11 mouse cellular contexts compared by ENCODE assay signal in genomic region chr12:117699950-117700665, GRCm38 (mm10).
DNase-seq lines count a peak whose midpoint lies in the region; ATAC-seq lines count a peak whose summit lies in the region.
"Had no signal": no experiment of that assay in that cellular context is flagged by ENCODE, and none has a peak within 500 bp of the region (broad histone marks: within the 10 kb centered on the region; RNA-seq: fewer than 3 reads in every experiment).

No protein-coding gene starts in this region.

- H3K27me3 ChIP-seq in forebrain, embryonic 10.5 days (ENCODE audit: poor library complexity, severe bottlenecking) = no peaks in the 10 kb centered on the region
- no peaks in the 10 kb centered on the region for H3K27me3 ChIP-seq in forebrain, embryonic 14.5 days (replicated peaks; ENCODE audit: control insufficient read depth, insufficient read depth, low read length)
- H3K27me3 ChIP-seq in limb, embryonic 11.5 days (ENCODE audit: control insufficient read depth, insufficient read depth, low read length) = no peaks in the 10 kb centered on the region
- no peaks in the 10 kb centered on the region for H3K27me3 ChIP-seq in limb, embryonic 10.5 days (ENCODE audit: low read depth, poor library complexity, severe bottlenecking)

- DNase-seq in forebrain, embryonic 10.5 days (ENCODE audit: extremely low spot score, low spot score) = peak; percentile 12
- DNase-seq in forebrain, embryonic 14.5 days (ENCODE audit: low spot score) = no peak
- DNase-seq in limb, embryonic 11.5 days (ENCODE audit: low spot score) = peak; percentile 19
- DNase-seq in limb, embryonic 10.5 days (ENCODE audit: low spot score) = no peak
- DNase-seq in induced T-regulatory cell, adult 2 months (ENCODE audit: low read depth) = peak; percentile 20
- DNase-seq in cerebellum, postnatal 14 days = no peak
- DNase-seq in cerebellum, adult 11 months = no peak
- DNase-seq: adrenal gland, postnatal 14 days; kidney, postnatal 4 days; liver, postnatal 0 days had no signal

- ATAC-seq in forebrain, embryonic 14.5 days = no peak
- ATAC-seq in limb, embryonic 11.5 days (ENCODE audit: insufficient number of reproducible peaks, low FRiP score, low TSS enrichment, low read depth) = 0 out of 2 replicates have a peak, but pooled peaks have one; percentile 39
- peak; percentile 54 for ATAC-seq in activated CD4-positive, CD25-positive, alpha-beta regulatory T cell, adult 4 months
- ATAC-seq: liver, postnatal 0 days had no signal

- H3K4me3 ChIP-seq in forebrain, embryonic 10.5 days = no peak overlapping the region
- H3K4me3 ChIP-seq in forebrain, embryonic 14.5 days (ENCODE audit: low read depth, low read length) = no peak overlapping the region
- no peak overlapping the region for H3K4me3 ChIP-seq in limb, embryonic 11.5 days (ENCODE audit: low read depth, low read length)
- no peak overlapping the region for H3K4me3 ChIP-seq in limb, embryonic 10.5 days

- no peaks in the 10 kb centered on the region for H3K36me3 ChIP-seq in forebrain, embryonic 10.5 days (replicated peaks)
- H3K36me3 ChIP-seq in forebrain, embryonic 14.5 days (ENCODE audit: control insufficient read depth, insufficient read depth, low read length) = no peaks in the 10 kb centered on the region
- H3K36me3 ChIP-seq in limb, embryonic 11.5 days (ENCODE audit: control insufficient read depth, insufficient read depth, low read length) = no peaks in the 10 kb centered on the region
- no peaks in the 10 kb centered on the region for H3K36me3 ChIP-seq in limb, embryonic 10.5 days

- WGBS in forebrain, embryonic 10.5 days = 85% methylated on average over 3 of the region's 3 CpGs
- 81% methylated on average over 3 of the region's 3 CpGs for WGBS in forebrain, embryonic 14.5 days
- 84% methylated on average over 3 of the region's 3 CpGs for WGBS in limb, embryonic 11.5 days
- 84% methylated on average over 3 of the region's 3 CpGs for WGBS in limb, embryonic 10.5 days

- H3K9me3 ChIP-seq in forebrain, embryonic 10.5 days = no peaks in the 10 kb centered on the region
- H3K9me3 ChIP-seq in forebrain, embryonic 14.5 days (replicated peaks; ENCODE audit: control insufficient read depth, low read length) = no peaks in the 10 kb centered on the region
- no peaks in the 10 kb centered on the region for H3K9me3 ChIP-seq in limb, embryonic 11.5 days (ENCODE audit: control insufficient read depth, low read length)
- no peaks in the 10 kb centered on the region for H3K9me3 ChIP-seq in limb, embryonic 10.5 days (replicated peaks)

- no peak overlapping the region for H3K4me2 ChIP-seq in forebrain, embryonic 14.5 days (ENCODE audit: low read length)
- no peak overlapping the region for H3K4me2 ChIP-seq in limb, embryonic 11.5 days (ENCODE audit: low read depth, severe bottlenecking)

- H3K27ac ChIP-seq in forebrain, embryonic 10.5 days = no peak overlapping the region
- H3K27ac ChIP-seq in forebrain, embryonic 14.5 days (ENCODE audit: low read depth, low read length) = no peak overlapping the region
- H3K27ac ChIP-seq in limb, embryonic 11.5 days (replicated peaks; ENCODE audit: low read depth, low read length) = no peak overlapping the region
- H3K27ac ChIP-seq in limb, embryonic 10.5 days = no peak overlapping the region

- H3K4me1 ChIP-seq in forebrain, embryonic 10.5 days = peaks cover 12% of the 10 kb centered on the region
- H3K4me1 ChIP-seq in forebrain, embryonic 14.5 days (ENCODE audit: control insufficient read depth, insufficient read depth, low read length) = peaks cover 2% of the 10 kb centered on the region; the same call in 1 of the 2 replicates
- no peaks in the 10 kb centered on the region for H3K4me1 ChIP-seq in limb, embryonic 11.5 days (ENCODE audit: control insufficient read depth, insufficient read depth, low read length)
- peaks cover 9% of the 10 kb centered on the region; the same call in 1 of the 2 replicates for H3K4me1 ChIP-seq in limb, embryonic 10.5 days

- H3K9ac ChIP-seq in forebrain, embryonic 14.5 days (ENCODE audit: low read length) = no peak overlapping the region
- no peak overlapping the region for H3K9ac ChIP-seq in limb, embryonic 11.5 days (ENCODE audit: low read length)
- H3K9ac ChIP-seq: liver, postnatal 0 days had no signal

Comparison
In these comparisons a context has a peak if more than half of its experiments do, and no peak if none do; other contexts are left out.
1. DNase-seq: peak in forebrain, embryonic 10.5 days (single experiment), limb, embryonic 11.5 days (single experiment) and induced T-regulatory cell, adult 2 months (single experiment); none in forebrain, embryonic 14.5 days (single experiment), limb, embryonic 10.5 days (single experiment), cerebellum, postnatal 14 days (0 of 2) and cerebellum, adult 11 months (single experiment).